Mouse (Mus musculus) liver, embryonic 11.5 days (tissue): ENCODE measurements around the gene Pbxip1. TPM values are rescaled to one million over a fixed set of nuclear protein-coding genes. Genes with fewer than 3 reads are reported as not detected.

ENCODE experiments used
- ATAC-seq: fragments of 200-750 bp; cut with Nextera tagmentation; replicated peaks from 2 replicates; pipeline ENCODE4 v1.8.0; 2017; ENCODE audit warnings: moderate number of reproducible peaks, mild to moderate bottlenecking, moderate TSS enrichment, moderate library complexity; ENCODE audit not compliant: low FRiP score
- DNase-seq: peaks from one replicate; pipeline ENCODE4 v3.0.0-alpha.2; 2017; ENCODE audit warnings: low spot score
- H3K27ac ChIP-seq: fragments of 300-500 bp; sonication (generic); 2 replicates; pipeline ENCODE4 v1.5.1; 2014; ENCODE audit warnings: mild to moderate bottlenecking, low read depth, low read length, control low read depth
- H3K27me3 ChIP-seq: fragments of 300-500 bp; sonication (generic); replicated peaks from 2 replicates; pipeline ENCODE4 v1.6.1; 2014; ENCODE audit warnings: low read length, mixed read lengths; ENCODE audit not compliant: control insufficient read depth, insufficient read depth
- H3K36me3 ChIP-seq: fragments of 300-500 bp; sonication (generic); 2 replicates; pipeline ENCODE4 v1.6.1; 2014; ENCODE audit warnings: mild to moderate bottlenecking, low read length, moderate library complexity, mixed read lengths; ENCODE audit not compliant: control insufficient read depth, insufficient read depth
- H3K4me1 ChIP-seq: fragments of 300-500 bp; sonication (generic); replicated peaks from 2 replicates; pipeline ENCODE4 v1.6.1; 2014; ENCODE audit warnings: low read length, mixed read lengths; ENCODE audit not compliant: control insufficient read depth, insufficient read depth
- H3K4me2 ChIP-seq: fragments of 300-500 bp; sonication (generic); 2 replicates; pipeline ENCODE4 v1.6.1; 2014; ENCODE audit warnings: mild to moderate bottlenecking, control low read depth, moderate library complexity
- H3K4me3 ChIP-seq: fragments of 300-500 bp; sonication (generic); 2 replicates; pipeline ENCODE4 v1.5.1; 2014; ENCODE audit warnings: low read depth, low read length, control low read depth
- H3K9ac ChIP-seq: fragments of 300-500 bp; sonication (generic); 2 replicates; pipeline ENCODE4 v1.6.1; 2014; ENCODE audit warnings: low read depth, low read length, control low read depth
- H3K9me3 ChIP-seq: fragments of 300-500 bp; sonication (generic); 2 replicates; pipeline ENCODE4 v1.6.1; 2016; ENCODE audit warnings: low read length, inconsistent platforms, mixed read lengths; ENCODE audit not compliant: control insufficient read depth
- WGBS: fragments of 180-500 bp; shearing (Covaris S2); extraction: QIAGEN DNeasy Blood & Tissue Kit; methylation state at CpG from one replicate; pipeline ENCODE4 v1.1.7; 2014; 5-methylcytosine and 5-hydroxymethylcytosine counted together
- polyA plus RNA-seq: library from polyadenylated mRNA; unstranded; fragments of >200 nt; fragmentation: Nextera tagmentation; extraction: Ambion mirVana; gene quantifications from 2 replicates; pipeline ENCODE4 v1.2.1, GENCODE M21; 2014

The Pbxip1 gene
- polyA plus RNA-seq, 1 experiment from 2014 or later = 8.3 TPM

GRCm38 (mm10) chr3:89490790-89491189 is 54.3 kb downstream of the Pbxip1 start:
- no peaks in the 10 kb centered on the region for H3K36me3 ChIP-seq
- H3K4me2 ChIP-seq = no peak overlapping the region
- H3K4me1 ChIP-seq = no peaks in the 10 kb centered on the region
- no peaks in the 10 kb centered on the region for H3K9me3 ChIP-seq
- DNase-seq = no peak
- no peak overlapping the region for H3K4me3 ChIP-seq
- no peak for ATAC-seq
- peaks cover 3% of the 10 kb centered on the region for H3K27me3 ChIP-seq
- 80% methylated on average over 3 of the region's 3 CpGs for WGBS
- H3K9ac ChIP-seq = no peak overlapping the region
- no peak overlapping the region for H3K27ac ChIP-seq

DNA sequence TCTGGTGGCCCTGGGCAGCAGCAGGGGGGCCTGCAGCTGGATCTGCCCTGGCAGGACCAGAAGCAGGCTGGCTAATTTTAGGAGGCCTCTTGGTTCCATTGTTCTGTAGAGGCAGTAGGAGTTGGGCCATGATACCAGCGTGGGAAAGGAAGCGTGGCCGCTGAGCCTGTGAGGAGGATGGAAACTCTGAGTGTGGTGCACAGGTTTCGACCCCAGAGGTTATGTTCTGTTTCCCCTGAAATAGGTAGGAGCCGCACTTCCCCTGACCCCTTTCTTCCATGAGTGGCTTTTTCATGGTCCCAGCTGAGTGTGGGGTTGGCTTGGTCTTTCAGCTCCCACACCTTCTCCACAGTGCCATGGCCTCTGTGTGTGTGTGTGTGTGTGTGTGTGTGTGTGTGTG is 55.1 kb downstream of the Pbxip1 start:
- no peaks in the 10 kb centered on the region for H3K9me3 ChIP-seq
- no peak overlapping the region for H3K27ac ChIP-seq
- DNase-seq = no peak

GRCm38 (mm10) chr3:89492701-89493151 is 56.2 kb downstream of the Pbxip1 start:
- H3K27me3 ChIP-seq = peaks cover 3% of the 10 kb centered on the region; the same call in 1 of the 2 replicates
- no peaks in the 10 kb centered on the region for H3K36me3 ChIP-seq
- H3K4me3 ChIP-seq = no peak overlapping the region
- H3K4me1 ChIP-seq = no peaks in the 10 kb centered on the region
- ATAC-seq (no peak), DNase-seq (no peak)
- no peak overlapping the region for H3K4me2 ChIP-seq
- H3K9me3 ChIP-seq = no peaks in the 10 kb centered on the region
- 53% methylated on average over 8 of the region's 8 CpGs for WGBS
- no peak overlapping the region for H3K9ac ChIP-seq
- no peak overlapping the region; the same call in 1 of the 2 replicates for H3K27ac ChIP-seq

More for the DNA sequence above, 55.1 kb downstream of the Pbxip1 start:
- ATAC-seq = no peak
- no peaks in the 10 kb centered on the region for H3K36me3 ChIP-seq
- H3K4me3 ChIP-seq = no peak overlapping the region
- no peaks in the 10 kb centered on the region for H3K4me1 ChIP-seq
- no peak overlapping the region for H3K4me2 ChIP-seq
- 92% methylated on average over 5 of the region's 5 CpGs for WGBS
- H3K27me3 ChIP-seq = peaks cover 3% of the 10 kb centered on the region
- H3K9ac ChIP-seq = no peak overlapping the region

DNA sequence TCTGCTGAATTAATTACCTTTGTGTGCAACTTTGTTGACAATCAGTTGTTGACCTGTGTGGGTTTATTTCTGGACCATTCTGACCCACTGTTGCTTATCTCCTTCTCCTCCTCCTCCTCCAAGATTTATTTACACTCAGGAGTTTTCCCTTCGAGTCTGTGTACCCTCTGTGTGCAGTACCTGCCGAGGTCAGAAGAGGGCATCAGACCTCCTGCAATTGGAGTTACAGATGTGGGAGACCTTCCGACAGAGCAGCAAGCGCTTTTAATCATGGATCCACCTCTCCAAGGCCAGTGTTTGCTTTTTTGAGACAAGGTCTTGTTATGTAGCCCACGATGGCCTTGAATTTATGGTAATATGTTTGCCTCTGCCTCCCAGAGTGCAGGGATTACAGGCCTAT is 58.1 kb downstream of the Pbxip1 start:
- Histone ChIP-seq H3K9me3 (no peaks in the 10 kb centered on the region), H3K27ac (no peak overlapping the region), H3K4me1 (no peaks in the 10 kb centered on the region), H3K4me3 (no peak overlapping the region), H3K9ac (no peak overlapping the region), H3K36me3 (no peaks in the 10 kb centered on the region), H3K4me2 (no peak overlapping the region), H3K27me3 (no peaks in the 10 kb centered on the region)
- WGBS = 81% methylated on average over 5 of the region's 5 CpGs
- no peak for ATAC-seq
- no peak for DNase-seq

- Histone ChIP-seq H3K4me3 (no peak overlapping the region), H3K4me1 (no peaks in the 10 kb centered on the region), H3K9ac (no peak overlapping the region), H3K4me2 (no peak overlapping the region), H3K27ac (no peak overlapping the region), H3K36me3 (no peaks in the 10 kb centered on the region), H3K27me3 (no peaks in the 10 kb centered on the region), H3K9me3 (no peaks in the 10 kb centered on the region)
- 70% methylated on average over 3 of the region's 3 CpGs for WGBS
- ATAC-seq (no peak), DNase-seq (no peak)
Observed at GRCm38 (mm10) chr3:89496366-89496765, 59.9 kb downstream of the Pbxip1 start.

DNA sequence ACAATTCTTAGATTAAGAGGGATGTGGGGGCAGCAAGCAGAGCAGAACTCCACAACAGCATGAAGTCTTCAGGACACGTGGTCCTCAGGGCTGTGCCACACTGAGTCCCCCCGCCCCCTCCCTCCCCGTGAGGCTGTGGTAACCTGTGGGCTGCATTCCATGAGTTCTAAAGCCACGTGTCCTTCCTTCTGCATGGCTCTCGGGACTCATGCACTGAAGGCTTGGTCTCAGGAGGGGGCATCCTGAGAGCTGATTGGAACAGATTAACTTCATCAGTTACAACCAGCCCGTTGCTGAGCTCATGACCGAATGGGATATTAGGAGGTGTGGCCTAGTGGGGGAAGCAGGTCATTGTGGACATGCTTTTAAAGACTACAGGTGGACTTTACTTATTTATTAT is 63.2 kb downstream of the Pbxip1 start:
- Histone ChIP-seq H3K27me3 (no peaks in the 10 kb centered on the region), H3K4me1 (no peaks in the 10 kb centered on the region), H3K36me3 (no peaks in the 10 kb centered on the region), H3K4me2 (no peak overlapping the region), H3K27ac (no peak overlapping the region), H3K9me3 (no peaks in the 10 kb centered on the region), H3K9ac (no peak overlapping the region), H3K4me3 (no peak overlapping the region)
- ATAC-seq (no peak), DNase-seq (no peak)
- 52% methylated on average over 7 of the region's 7 CpGs for WGBS

Other genes with a start within 250 kb of the Pbxip1 start
- 38.5 and 42.1 TPM in 2 replicates for gene Gba, start 233.8 kb upstream of the Pbxip1 start, polyA plus RNA-seq
- 3.2 and 5.9 TPM in 2 replicates for gene Thbs3, start 221.5 kb upstream of the Pbxip1 start, polyA plus RNA-seq
- 219 and 241 TPM in 2 replicates for gene Mtx1, start 209.6 kb upstream of the Pbxip1 start, polyA plus RNA-seq
- gene Muc1, start 207.6 kb upstream of the Pbxip1 start, polyA plus RNA-seq = 0.30 and 0.62 TPM in 2 replicates
- gene Krtcap2, start 190.7 kb upstream of the Pbxip1 start, polyA plus RNA-seq = 246 and 251 TPM in 2 replicates
- gene Trim46, start 190.4 kb upstream of the Pbxip1 start, polyA plus RNA-seq = 0.97 and 1.7 TPM in 2 replicates
- 106 and 118 TPM in 2 replicates for gene Dpm3, start 177.3 kb upstream of the Pbxip1 start, polyA plus RNA-seq
- gene Slc50a1, start 166.1 kb upstream of the Pbxip1 start, polyA plus RNA-seq = 25.3 and 31.5 TPM in 2 replicates
- 11.4 and 11.8 TPM in 2 replicates for gene Efna1, start 155.6 kb upstream of the Pbxip1 start, polyA plus RNA-seq
- gene Efna3, start 113.7 kb upstream of the Pbxip1 start, polyA plus RNA-seq = 2.1 and 3.9 TPM in 2 replicates
- gene Efna4, start 98.7 kb upstream of the Pbxip1 start, polyA plus RNA-seq = 6.5 and 6.9 TPM in 2 replicates
- gene Adam15, start 86.7 kb upstream of the Pbxip1 start, polyA plus RNA-seq = 19.5 and 23.2 TPM in 2 replicates
- gene Dcst2, start 74.7 kb upstream of the Pbxip1 start, polyA plus RNA-seq = 0.10 TPM in 1 of 2 replicates, not detected in the other
- not detected in 2 replicates for gene Dcst1, start 71.5 kb upstream of the Pbxip1 start, polyA plus RNA-seq
- gene Zbtb7b, start 41.9 kb upstream of the Pbxip1 start, polyA plus RNA-seq = 1.5 and 2.1 TPM in 2 replicates
- gene Lenep, start 33.9 kb upstream of the Pbxip1 start, polyA plus RNA-seq = not detected in 2 replicates
- 34.3 and 37.8 TPM in 2 replicates for gene Flad1, start 24.8 kb upstream of the Pbxip1 start, polyA plus RNA-seq
- 498 and 502 TPM in 2 replicates for gene Cks1b, start 18.3 kb upstream of the Pbxip1 start, polyA plus RNA-seq
- 72.8 and 75.6 TPM in 2 replicates for gene Shc1, start 18.3 kb upstream of the Pbxip1 start, polyA plus RNA-seq
- gene Pygo2, start 6.5 kb upstream of the Pbxip1 start, polyA plus RNA-seq = 35.5 and 37.7 TPM in 2 replicates
- gene Pmvk, start 17.8 kb downstream of the Pbxip1 start, polyA plus RNA-seq = 58.0 and 58.3 TPM in 2 replicates
- 0.19 and 0.45 TPM in 2 replicates for gene Kcnn3, start 83.5 kb downstream of the Pbxip1 start, polyA plus RNA-seq